Mouse (Mus musculus): ENCODE measurements around the gene Nr6a1.
A peak's percentile ranks its signal among the peaks of the same experiment; 100 is the strongest.

The Nr6a1 gene

DNA sequence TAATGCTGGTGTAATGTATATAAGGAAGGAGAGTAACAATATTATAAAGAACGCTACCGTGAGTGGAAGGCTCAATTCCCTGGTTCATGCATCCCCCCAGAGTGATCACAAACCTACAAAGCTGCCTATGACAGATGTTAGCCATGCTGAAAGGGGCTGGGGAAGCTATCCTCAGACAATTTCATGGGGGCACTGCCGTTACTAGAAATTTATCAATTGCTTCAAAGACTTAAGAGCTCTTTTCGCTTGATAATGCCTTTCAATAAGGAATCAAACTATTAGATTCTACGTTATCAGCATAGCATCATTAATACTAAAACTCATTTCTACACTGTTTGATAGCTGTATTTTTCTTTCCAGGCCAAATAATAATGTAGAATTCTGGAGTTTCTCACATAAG is 144.1 kb downstream of the Nr6a1 start:
- DNase-seq (ENCODE audit: low spot score in 2 of 2): no peak

DNA sequence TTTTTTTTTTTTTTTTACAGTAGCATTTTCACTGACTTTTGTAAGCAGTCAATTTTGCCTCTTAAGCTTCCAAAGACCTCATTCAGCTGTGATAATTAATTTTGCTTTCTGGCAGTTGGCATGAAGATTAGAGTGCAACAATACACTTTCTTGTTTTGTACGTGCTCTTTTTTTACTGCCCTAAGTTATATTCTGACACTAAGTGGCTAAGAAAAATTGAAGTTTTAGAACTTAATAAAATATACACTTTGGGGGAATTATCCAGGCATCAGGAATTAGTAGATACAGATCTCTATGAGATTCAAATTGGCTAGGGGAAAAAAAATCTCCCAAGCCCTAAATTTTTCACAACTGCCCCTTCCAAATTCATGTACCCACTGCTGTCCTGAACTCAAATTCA is 144.8 kb downstream of the Nr6a1 start:
- DNase-seq (ENCODE audit: low spot score in 2 of 2): no peak

DNA sequence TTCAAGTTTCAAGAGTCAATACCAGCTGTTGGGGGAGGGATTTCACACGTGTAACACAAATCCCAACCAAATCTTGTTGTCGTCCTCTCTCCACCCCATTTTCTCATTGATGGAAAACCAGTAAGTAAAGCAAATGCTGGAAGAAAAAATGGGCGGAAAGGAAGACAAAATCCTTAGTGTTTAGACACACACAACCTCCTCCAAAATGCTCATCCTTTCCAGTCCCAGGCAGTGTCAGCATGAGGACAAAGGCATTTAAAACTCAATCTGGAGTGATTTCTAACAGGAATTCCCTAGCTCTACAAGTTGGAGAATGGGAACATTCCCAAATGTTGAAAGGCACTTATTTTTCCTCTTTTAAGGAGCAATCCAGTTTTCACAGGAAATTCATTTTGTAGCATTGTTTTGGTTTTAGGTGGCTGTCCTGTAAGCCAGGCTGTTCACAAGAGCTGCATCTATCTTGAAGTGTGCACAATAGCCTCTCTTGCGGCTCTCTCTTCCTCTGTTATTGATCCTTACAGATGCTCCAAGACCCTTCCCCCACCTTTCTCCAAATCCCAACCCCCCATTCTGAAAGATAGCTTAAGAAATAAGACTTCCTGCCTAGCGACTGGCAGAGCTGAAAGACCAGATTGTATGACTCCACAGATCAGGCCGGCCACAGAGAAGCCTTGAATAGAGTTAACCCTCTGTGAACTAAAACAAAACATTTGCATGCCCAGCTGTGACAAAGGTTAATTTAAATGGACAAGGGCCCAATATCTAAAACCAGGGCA is 145.4 kb downstream of the Nr6a1 start:
- DNase-seq (ENCODE audit: low spot score in 2 of 2): no peak

DNA sequence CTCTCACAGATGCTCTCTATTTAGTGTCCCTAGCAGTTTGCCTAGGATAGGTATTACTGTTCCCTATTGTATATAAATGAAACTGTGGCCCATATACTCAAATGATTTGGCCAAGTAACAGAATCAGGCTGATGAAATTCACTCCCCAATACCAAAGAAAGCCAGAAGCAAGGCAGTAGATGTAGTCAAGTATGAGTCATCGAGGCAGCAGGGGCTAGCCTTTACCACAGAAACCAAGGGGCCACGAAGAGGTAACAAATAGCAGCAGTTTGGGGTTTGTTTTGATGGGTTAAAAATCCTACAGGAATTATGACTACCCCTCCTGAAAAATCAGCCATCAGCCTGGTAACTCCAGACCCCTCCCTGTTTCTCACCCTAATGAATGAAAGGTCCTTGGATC is 147.5 kb downstream of the Nr6a1 start:
- DNase-seq (ENCODE audit: low spot score in 2 of 2): no peak

DNA sequence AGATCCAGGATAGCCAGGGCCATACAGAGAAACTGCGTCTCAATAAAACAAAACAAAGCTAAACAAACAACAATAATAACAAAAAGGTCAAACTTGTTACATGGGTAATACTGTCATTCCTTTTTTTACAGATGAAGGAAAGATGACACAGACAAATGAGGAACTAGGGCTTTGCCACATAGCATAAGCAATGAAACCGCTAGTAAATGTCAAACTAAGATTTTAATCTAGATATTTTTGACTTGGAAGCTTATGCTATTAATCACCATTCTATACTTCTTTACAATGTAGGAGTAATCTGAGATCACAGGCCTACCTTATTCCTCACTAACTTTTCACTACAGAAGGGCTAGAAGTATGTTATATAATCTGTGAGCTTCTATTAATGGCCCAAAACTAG is 150.2 kb downstream of the Nr6a1 start:
- DNase-seq (ENCODE audit: low spot score in 2 of 2): no peak

DNA sequence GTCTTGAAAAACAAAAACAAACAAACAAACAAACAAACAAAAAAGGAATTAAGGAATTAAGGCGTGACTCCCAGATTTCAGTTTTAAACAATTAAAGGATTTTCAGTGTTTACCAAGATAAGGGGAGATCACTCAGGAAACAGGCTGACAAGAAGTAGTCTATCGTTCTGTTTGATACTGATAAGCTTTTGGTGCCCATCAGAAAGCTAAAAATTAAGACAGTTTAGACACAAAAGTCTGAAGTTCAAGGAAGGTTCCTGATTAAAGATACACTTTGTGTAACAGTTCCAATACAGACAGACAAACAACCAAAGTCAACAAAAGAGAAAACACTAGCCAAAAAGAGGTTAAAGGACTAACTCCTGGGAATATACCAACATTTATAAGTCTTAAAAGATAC is 152.6 kb downstream of the Nr6a1 start:
- DNase-seq (ENCODE audit: low spot score in 2 of 2): no peak

DNA sequence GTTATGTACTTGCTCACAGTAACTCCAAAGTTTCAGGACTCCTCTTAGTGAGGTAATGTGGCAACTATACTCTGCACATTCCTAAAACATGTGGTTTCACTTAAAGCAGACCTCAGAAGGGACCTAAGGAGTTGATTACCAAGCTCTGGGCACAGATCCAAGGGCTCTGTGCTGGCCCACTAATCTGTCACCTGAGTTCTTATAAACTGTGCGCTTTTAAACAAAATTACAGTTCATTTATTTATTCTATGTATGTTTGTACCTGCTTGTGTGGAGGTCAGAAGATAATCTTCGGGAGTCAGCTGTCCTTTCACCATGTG is 156.1 kb downstream of the Nr6a1 start:
- DNase-seq (ENCODE audit: low spot score in 2 of 2): no peak

DNA sequence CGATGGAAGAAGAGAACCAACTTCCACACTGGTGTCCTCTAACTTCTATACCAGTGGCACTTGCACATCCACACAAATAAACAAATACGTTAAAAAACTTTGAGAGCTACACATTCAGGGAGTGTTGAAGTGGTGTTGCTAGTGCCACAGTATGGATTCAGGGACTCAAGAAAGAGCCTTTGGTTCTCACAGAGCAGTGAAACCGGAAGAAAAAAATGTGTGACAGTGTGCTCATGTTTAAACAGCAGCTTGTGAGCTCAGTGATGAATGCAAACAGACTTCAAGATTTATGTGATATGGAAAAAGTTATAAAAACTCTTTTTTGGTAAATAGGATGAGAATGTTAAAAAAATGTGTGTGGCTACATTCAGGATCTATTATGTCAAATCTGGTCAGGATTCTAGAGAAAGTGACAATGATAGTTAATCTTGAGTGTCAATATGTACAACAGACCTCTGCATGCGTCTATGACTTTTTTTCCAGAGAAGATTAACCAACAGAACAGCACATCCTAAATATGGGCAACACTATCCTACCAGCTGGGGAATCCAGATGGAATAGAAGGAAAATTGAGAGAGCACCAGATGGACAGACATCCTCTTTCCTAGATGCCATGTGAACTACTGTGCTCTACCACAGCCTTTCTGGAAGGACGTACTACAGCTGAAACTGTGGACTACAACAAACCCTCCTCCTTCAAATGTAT is 156.6 kb downstream of the Nr6a1 start:
- DNase-seq (ENCODE audit: low spot score in 2 of 2): no peak

DNA sequence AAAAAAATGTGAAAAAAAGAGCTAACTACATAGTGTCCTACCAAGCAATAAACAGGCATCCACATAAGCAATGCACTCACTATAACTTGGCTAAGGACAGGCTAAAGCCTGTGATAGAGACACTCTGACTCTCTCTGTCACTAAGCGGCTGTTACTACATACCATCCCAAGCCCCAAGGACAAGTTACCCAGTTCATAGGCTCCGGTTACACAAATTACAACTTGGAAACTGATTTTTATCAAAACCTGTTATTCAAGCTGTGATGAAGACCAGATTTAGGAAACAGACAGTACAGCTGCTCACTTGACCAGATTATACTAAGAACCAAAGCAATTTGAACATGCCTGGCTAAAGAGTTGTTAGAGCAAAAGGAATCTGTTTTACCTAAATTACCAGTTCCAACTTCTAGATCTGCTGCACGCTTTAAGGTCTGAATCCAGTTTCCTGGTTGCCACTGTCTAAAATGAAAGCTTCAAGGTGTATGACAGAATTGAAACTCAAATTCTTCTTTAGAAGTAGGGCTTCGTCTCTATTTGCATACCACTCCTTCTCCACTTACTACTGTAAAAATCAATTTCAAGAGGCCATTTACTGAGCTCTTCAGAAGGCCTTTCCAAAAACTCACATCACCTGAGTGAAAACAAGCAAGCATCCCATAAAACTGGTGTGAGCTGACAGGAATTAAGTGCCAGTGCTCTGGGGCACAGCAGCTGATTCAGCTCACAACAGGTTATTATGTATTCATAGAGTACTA is 160.1 kb downstream of the Nr6a1 start:
- DNase-seq (ENCODE audit: low spot score in 2 of 2): no peak

DNA sequence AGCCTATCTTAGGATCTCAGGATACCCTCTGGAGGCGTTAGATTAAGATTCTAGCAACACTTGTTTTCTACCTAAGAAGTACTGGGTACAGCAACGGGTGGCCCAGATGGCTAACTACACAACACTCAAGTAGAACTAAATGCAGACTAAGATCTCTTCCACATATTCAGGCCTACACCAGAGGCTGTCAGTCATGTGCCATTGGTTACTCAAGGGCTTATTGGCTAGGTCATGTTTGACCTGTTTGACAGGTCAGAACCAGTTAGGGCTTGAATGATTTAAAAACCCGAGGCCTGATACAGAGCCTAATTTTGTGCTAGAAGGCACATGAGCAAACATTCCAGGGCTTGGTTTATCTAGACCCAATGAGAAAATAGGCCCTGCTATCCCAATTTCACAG is 187.6 kb downstream of the Nr6a1 start:
- no peak for DNase-seq (ENCODE audit: low spot score in 2 of 2)

DNA sequence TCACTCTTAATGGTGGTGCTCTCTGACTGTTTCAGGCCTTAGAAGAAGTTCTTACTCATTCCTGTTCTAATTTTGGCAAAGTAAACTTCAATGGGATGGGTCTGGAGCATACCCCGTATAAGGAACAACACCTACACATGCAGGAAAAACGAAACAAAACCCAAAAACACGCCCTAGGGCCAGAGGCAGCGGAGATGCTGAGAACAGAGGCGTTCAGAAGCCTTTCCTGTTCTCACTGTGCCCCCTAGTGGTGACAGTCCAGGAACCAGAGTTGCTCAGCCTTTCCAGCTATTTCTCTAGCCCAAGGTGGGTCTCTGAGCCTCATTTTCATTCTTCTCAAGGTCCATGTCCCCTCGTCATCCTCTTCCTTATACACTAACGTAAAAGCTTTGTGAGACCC is 188.1 kb downstream of the Nr6a1 start:
- peak; percentile 18 to 33 for DNase-seq (ENCODE audit: low spot score in 2 of 2)

DNA sequence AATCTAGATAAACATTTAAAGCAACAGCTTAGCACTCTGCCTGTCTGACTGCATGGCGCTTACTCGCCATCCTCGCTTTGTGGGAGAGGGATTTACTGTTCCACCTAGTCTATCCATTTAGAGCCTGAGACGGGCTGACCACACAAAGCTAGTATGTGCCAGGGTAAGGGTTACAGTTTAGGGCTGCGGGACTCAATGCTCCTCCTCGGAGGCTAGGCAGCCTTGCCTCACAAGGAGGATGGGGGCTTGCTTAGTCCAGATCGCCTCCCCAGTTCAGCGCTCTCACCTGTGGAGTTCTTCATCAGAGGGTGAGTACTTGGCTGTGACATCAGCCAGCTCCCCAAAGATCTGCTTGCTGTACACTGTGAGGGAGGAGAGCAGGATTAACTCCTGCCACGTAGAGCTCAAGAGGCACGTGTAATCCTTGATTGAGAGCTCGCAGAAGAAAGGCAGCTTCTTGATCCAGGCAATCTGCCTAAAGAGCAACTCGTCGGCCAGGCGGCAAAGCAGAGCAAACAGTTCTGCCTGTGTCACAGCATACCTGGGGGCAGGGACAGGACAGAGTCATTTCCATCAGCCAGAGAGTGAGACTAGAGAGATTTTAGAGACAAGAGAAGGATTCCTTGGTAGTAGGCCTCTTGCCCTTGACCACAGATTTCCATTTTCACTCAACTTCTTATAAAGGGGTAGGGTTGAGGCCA is 188.7 kb downstream of the Nr6a1 start:
- no peak for DNase-seq (ENCODE audit: low spot score in 2 of 2)

DNA sequence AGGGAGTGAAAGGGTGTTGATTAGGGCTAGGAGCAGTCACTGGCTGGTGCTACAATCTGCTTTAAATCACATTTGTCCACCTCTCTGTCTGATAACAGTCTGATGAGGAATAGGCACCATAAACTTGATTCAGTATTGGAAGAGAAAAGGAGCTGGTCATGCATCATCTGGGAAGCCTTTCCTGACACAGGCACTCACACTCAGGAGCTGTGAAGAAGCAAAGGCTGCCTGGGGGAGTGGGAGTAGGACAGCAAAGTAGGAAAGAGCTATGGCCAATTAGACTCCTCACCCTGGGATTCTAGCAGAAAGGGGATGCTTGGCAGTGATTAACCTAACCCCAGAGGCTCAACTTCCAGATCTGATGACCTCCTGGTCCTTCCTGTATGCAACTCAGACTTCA is 191.7 kb downstream of the Nr6a1 start:
- no peak for DNase-seq (ENCODE audit: low spot score in 2 of 2)

DNA sequence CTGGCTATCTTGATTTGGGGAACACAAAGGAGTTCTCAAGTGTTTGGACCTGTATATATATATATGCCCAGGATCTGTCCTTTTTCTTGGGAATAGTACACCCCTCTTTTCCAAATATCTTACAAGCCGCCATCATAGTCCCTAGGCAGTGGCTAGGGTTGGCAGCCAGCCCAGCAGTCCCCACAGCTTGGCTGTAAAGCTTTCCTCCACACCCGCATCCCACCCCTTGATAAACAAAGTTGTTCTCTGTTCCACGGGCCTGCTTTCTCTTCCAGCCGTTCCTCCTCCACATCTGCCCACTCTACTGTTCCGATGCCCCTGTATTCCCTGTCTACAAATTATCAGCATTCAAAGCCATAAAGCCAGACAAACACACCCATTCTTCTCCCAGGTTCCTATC is 192.8 kb downstream of the Nr6a1 start:
- DNase-seq (ENCODE audit: low spot score in 2 of 2): no peak

DNA sequence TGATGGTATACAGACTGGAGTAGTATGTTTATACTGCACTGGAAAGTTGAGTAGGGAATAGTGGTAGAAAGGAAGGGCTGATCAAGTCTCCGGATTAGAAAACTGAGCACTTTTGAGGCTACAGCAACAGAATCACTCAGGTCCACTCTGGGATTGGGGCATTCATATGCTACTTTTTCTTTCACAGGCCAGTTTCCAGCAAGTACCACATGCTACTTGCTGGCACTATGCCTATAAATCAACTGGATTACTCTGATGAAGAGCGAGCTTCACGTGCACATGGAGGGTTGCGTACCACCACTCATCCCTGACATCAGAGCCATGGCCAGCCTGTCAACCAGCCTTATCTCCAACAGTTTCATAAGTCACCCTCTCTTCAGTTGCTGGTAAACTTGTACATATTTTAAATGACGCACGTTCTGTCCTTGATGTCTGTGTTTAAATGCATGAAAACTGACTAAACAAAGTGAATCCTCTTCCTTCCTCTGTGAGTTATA is 197.1 kb downstream of the Nr6a1 start:
- no peak for DNase-seq (ENCODE audit: low spot score in 2 of 2)

DNA sequence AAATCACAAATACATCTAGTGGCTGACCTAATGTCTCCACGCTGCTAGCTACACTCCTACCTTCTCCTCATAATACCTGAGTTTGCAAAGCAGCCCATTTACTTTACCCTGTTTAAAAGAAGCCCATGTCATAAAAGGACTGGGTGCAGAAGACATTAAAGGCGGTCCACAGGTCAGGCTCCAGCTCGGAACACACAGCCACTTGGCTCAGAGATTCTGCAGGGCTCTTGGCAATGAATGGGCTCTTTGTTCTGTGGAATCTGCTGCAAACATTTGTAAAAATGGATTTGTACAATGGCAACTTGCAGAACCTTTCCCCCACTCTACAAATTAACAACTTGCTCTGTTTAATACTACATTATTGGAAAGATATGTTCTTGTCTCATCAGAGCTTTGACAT is 202.1 kb downstream of the Nr6a1 start:
- DNase-seq (ENCODE audit: low spot score in 2 of 2): no peak

DNA sequence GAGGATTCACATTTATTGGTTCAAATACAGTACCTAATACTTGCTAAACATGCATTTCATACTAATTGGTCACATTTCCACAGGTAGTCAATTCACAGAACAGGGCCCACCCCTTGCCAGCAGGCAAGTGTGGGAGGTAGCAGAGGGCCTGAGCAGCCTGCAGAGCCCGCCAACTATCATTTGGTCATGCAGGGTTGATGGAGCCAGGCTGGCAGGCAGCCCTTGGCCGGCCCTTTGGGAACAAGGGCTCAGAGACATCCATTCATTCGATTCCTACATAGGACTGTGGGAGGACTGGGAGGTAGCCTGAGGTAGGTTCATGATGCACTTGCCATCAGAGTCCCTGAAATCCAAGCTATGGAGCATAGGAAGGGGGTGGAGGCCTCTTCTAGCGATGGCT is 204.1 kb downstream of the Nr6a1 start:
- DNase-seq (ENCODE audit: low spot score in 2 of 2): no peak

DNA sequence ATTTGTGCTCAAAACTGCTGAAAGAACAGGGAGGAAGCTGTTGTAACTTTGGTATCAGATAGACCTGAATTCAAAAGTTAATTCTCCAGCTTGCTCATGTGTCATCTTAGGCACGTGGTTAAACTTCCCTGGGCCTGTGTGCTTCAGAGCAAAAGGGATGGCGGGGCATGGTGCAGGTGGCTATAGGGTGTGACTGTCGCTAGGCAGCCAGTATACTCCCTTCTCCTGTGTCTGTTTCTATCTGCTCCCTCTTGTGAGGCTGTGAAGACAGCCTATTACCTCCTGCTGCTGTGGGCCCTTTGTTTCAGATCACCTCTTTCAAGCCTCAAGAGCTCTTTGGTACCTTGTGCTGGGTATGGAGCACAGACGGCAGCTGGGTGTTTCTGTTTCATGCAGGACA is 205.4 kb downstream of the Nr6a1 start:
- DNase-seq (ENCODE audit: low spot score in 2 of 2): no peak

DNA sequence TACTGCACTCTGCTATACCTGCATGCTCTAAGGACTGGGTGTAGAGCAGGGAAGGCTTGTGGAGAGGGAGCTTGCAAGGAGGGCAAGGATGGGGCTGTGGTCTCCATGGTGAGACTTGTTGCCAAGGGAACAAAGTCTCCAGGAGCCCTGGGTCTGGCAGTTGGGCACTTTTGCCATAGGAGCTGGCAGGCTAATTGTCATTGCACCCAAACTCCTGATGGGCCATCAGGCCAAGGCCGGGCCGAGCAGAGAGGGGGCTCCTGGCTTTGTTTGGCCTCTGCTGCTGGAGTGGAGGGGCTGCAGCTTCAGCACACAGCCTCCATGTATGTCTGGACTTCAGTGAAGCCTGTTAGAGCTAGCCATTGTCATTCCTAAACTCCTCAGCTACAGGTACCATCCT is 206.8 kb downstream of the Nr6a1 start:
- no peak for DNase-seq (ENCODE audit: low spot score in 2 of 2)

DNA sequence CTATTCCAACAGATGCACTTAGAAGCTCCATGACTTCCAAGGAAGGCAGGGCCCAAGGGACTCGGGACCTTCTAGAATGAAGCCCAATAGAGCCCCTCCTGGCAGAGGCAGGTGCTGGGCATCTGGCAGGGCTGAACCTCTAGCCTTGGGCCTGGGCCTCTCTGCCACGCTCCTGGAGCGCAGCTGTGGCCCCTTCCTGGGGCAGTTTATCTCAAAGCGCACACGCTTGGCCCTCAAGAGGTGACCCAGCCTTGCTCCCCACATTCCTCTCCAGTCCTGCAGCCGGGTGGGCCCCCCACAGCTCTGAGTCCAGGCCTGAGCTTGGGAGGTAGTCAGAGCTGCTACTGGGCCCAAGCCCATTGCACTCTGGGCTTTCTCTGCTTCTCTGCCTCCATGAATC is 208.1 kb downstream of the Nr6a1 start:
- DNase-seq (ENCODE audit: low spot score in 2 of 2): no peak

DNA sequence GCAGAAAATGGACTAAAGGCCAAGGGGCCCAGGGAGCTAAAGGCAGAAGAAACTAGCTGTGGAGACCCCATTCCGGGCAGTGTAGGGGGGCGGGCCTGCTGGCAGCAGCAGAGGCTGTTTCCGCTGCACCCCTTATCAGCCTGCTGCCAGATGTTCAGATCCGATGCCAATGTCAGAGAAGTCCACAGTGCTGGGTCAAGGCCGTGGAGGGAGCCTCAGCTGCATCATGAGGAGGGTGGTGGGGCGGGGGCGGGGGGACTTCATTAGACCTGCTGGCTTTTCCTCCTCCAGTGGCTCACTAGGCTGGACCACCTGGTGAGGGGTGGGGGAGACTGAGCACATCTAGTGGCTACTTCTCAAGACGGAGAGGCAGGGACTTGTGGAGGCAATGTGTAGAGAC is 208.8 kb downstream of the Nr6a1 start:
- no peak for DNase-seq (ENCODE audit: low spot score in 2 of 2)

DNA sequence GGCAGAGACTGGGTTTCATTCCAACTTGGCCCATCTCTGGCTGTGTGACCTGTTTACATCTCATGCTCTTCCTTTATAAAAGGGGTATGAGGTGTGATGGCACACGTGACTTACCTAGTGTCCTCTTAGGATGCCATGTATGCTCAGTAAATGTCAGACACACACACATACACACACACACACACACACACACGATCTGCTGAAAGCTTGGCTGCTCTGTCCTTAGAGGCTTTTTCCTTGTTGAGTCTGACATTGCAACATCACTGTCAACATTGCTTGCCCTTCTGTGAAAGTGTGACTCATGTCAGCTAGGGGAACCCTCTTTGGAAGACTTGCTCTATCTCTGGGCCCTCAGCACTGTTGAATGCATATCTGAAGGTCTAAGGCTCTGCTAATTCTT is 210.1 kb downstream of the Nr6a1 start:
- no peak for DNase-seq (ENCODE audit: low spot score in 2 of 2)
